Mouse (Mus musculus) liver, embryonic 14.5 days (tissue): ENCODE results near the gene Ap1g1. TPM values are rescaled to one million over a fixed set of nuclear protein-coding genes. Genes with fewer than 3 reads are reported as not detected.
"Not testable (repeated sequence)": the region's sequence is repeated elsewhere in the genome, so short reads cannot be mapped to it uniquely, and the experiment has no call there.

Experiments
- ATAC-seq: fragments of 200-750 bp; cut with Nextera tagmentation; 2 replicates; pipeline ENCODE4 v1.8.0; 2017; ENCODE audit warnings: moderate number of reproducible peaks, mild to moderate bottlenecking, moderate library complexity; ENCODE audit not compliant: insufficient read depth
- DNase-seq, 3 experiments: peaks; one replicate each; pipeline ENCODE4 v3.0.0-alpha.2; 2012 to 2013; ENCODE audit warnings: low read depth in 3 of 3, low spot score in 3 of 3
- H3K27ac ChIP-seq: fragments of 300-500 bp; sonication (generic); 2 replicates; pipeline ENCODE4 v1.5.1; 2014; ENCODE audit warnings: moderate library complexity, mild to moderate bottlenecking, control low read depth, inconsistent platforms
- H3K27me3 ChIP-seq: fragments of 300-500 bp; sonication (generic); 2 replicates; pipeline ENCODE4 v1.6.1; 2014; ENCODE audit warnings: mild to moderate bottlenecking, low read length, moderate library complexity; ENCODE audit not compliant: control insufficient read depth, insufficient read depth
- H3K36me3 ChIP-seq: fragments of 300-500 bp; sonication (generic); replicated peaks from 2 replicates; pipeline ENCODE4 v1.6.1; 2014; ENCODE audit warnings: low read depth; ENCODE audit not compliant: control insufficient read depth, insufficient read depth
- H3K4me1 ChIP-seq, 2 experiments: fragments of 200-500 bp in 1 of 2; fragments of 300-500 bp in 1 of 2; sonication (generic) in 1 of 2; replicated peaks; 2 replicates each; pipeline ENCODE4 v1.6.1; 2012 to 2014; ENCODE audit warnings: antibody characterized with exemption in 1 of 2, inconsistent platforms in 1 of 2, low read length in 1 of 2; ENCODE audit not compliant: control insufficient read depth in 2 of 2, insufficient read depth in 2 of 2
- H3K4me2 ChIP-seq: fragments of 300-500 bp; sonication (generic); 2 replicates; pipeline ENCODE4 v1.6.1; 2014; ENCODE audit warnings: low read depth, mild to moderate bottlenecking, control low read depth, moderate library complexity
- H3K4me3 ChIP-seq, 2 experiments: fragments of 200-500 bp in 1 of 2; fragments of 300-500 bp in 1 of 2; sonication (generic) in 1 of 2; 2 replicates each; pipeline ENCODE4 v1.5.1; 2012 to 2014; ENCODE audit warnings: low read depth in 2 of 2, low read length in 2 of 2, mild to moderate bottlenecking in 2 of 2, control low read depth in 1 of 2, inconsistent platforms in 1 of 2, moderate library complexity in 1 of 2; ENCODE audit not compliant: insufficient read depth in 1 of 2
- H3K9ac ChIP-seq: fragments of 300-500 bp; sonication (generic); replicated peaks from 2 replicates; pipeline ENCODE4 v1.6.1; 2014; ENCODE audit warnings: mild to moderate bottlenecking, control low read depth, moderate library complexity
- H3K9me3 ChIP-seq: fragments of 300-500 bp; sonication (generic); 2 replicates; pipeline ENCODE4 v1.6.1; 2016; ENCODE audit warnings: low read length, mixed read lengths; ENCODE audit not compliant: control insufficient read depth
- CTCF ChIP-seq: IDR thresholded peaks from 2 replicates; pipeline ENCODE4 v1.5.1; 2016; ENCODE audit warnings: antibody characterized with exemption, low read depth, control low read depth
- EP300 ChIP-seq: IDR thresholded peaks from 2 replicates; pipeline ENCODE4 v1.6.1; 2016; ENCODE audit warnings: antibody characterized with exemption, low read depth
- WGBS: fragments of 180-500 bp; shearing (Covaris S2); extraction: QIAGEN DNeasy Blood & Tissue Kit; methylation state at CpG from one replicate; pipeline ENCODE4 v1.1.7; 2014; ENCODE audit not compliant: insufficient replicate concordance; 5-methylcytosine and 5-hydroxymethylcytosine counted together
- polyA plus RNA-seq, 2 experiments: library from polyadenylated mRNA; depleted of rRNA in 1 of 2; stranded (reverse) in 1 of 2; unstranded in 1 of 2; fragments of >200 nt; fragmentation: Nextera tagmentation in 1 of 2; extraction: Ambion mirVana in 1 of 2; gene quantifications; 2 replicates each; pipeline versions ENCODE4 v1.2.1 to v1.2.3; 2012 to 2014

Gene Ap1g1
- polyA plus RNA-seq, 2 experiments = 10.0 to 13.8 TPM

DNA sequence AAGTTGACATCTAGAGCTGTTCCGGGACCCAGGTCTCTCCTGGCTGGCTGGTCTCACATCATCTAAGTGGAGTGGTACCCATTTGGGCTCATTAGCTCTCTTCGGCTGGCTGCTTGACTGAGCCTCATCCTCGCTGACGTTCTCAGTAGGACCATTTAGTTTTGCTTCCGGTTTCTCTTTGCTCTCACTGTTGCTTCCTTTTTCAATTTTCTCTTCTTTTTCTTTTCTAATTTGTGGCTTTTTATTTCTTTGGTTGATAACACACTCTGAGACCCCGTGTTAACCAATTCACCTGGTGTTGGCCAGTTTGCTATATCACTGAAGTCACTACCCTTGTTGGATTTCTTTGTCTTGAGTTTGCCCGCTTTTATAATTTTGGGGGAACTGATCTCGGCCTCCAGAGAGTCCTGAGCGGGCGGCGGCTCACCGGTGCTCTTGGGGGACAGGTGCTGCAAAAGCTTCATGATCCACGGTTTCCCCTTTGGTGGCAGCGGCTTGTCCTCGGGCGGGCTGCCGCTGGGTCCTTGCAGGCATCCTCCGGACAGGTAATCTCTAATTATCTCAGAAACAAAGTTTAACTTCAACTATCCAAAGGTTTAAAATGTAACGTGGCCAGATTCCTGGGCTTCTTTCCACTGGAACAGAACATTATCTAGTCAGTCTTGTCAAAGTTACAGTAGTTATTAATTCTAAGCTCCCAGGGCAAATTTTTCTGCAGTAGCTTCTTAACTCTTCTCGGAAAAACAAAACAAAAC, 26.4 kb upstream of the Ap1g1 start:
- Histone ChIP-seq H3K27ac (no peak overlapping the region), H3K27me3 (no peaks in the 10 kb centered on the region), H3K4me2 (no peak overlapping the region), H3K4me3 (no peak overlapping the region), H3K36me3 (no peaks in the 10 kb centered on the region), H3K9ac (no peak overlapping the region), H3K4me1 (no peaks in the 10 kb centered on the region), H3K9me3 (no peaks in the 10 kb centered on the region)
- TF ChIP-seq CTCF (no peak), EP300 (no peak)
- no peak for DNase-seq
- 72% methylated on average over 20 of the region's 20 CpGs for whole genome bisulfite sequencing
- ATAC-seq = no peak

- Histone ChIP-seq H3K4me3 (no peak overlapping the region), H3K36me3 (no peaks in the 10 kb centered on the region), H3K27ac (no peak overlapping the region), H3K4me2 (no peak overlapping the region), H3K4me1 (no peaks in the 10 kb centered on the region), H3K9ac (no peak overlapping the region), H3K27me3 (no peaks in the 10 kb centered on the region), H3K9me3 (no peaks in the 10 kb centered on the region)
- TF ChIP-seq CTCF (no peak), EP300 (no peak)
- no peak for DNase-seq
- WGBS = 72% methylated on average over 8 of the region's 8 CpGs
- no peak for ATAC-seq
Measured at GRCm38 (mm10) chr8:109754696-109755095, 23.7 kb upstream of the Ap1g1 start.

- H3K4me1 ChIP-seq, H3K36me3 ChIP-seq, H3K4me2 ChIP-seq, DNase-seq, H3K4me3 ChIP-seq, H3K27ac ChIP-seq, H3K9me3 ChIP-seq, H3K9ac ChIP-seq, H3K27me3 ChIP-seq, ATAC-seq: not testable (repeated sequence)
- 51% methylated on average over 4 of the region's 4 CpGs for WGBS
Measured at GRCm38 (mm10) chr8:109755554-109755953, 22.8 kb upstream of the Ap1g1 start.

- Histone ChIP-seq H3K4me2 (no peak overlapping the region), H3K9ac (no peak overlapping the region), H3K4me1 (no peaks in the 10 kb centered on the region), H3K27ac (no peak overlapping the region), H3K9me3 (no peaks in the 10 kb centered on the region), H3K27me3 (no peaks in the 10 kb centered on the region), H3K36me3 (no peaks in the 10 kb centered on the region), H3K4me3 (no peak overlapping the region)
- TF ChIP-seq EP300 (no peak), CTCF (no peak)
- ATAC-seq (no peak), DNase-seq (no peak)
- WGBS = 59% methylated on average over 3 of the region's 3 CpGs
Measured at GRCm38 (mm10) chr8:109756849-109757248, 21.5 kb upstream of the Ap1g1 start.

DNA sequence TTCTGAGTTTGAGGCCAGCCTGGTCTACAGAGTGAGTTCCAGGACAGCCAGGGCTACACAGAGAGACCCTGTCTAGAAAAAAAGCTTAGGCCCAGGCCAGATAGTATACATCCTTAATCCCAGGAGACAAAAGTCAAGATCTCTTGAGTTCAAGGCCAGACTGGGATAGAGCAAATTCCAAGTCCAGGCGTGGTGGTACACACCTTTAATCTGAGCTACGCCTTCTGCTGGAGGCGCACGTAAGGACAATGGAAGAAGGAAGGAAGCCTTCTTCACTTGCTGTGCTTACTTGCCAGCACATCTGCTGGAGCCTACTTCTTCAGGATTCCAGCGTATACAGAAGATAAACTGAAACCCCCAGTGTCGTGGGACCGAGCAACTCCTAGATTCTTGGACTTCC, 18.9 kb upstream of the Ap1g1 start:
- DNase-seq = no peak
- no peak overlapping the region for H3K27ac ChIP-seq
- TF ChIP-seq CTCF = no peak
- no peak for TF ChIP-seq EP300
- H3K4me3 ChIP-seq = no peak overlapping the region
- H3K4me2 ChIP-seq = no peak overlapping the region
- no peaks in the 10 kb centered on the region for H3K4me1 ChIP-seq
- no peaks in the 10 kb centered on the region for H3K27me3 ChIP-seq
- ATAC-seq = no peak
- WGBS = 75% methylated on average over 7 of the region's 7 CpGs
- H3K9me3 ChIP-seq = peaks cover 2% of the 10 kb centered on the region; the same call in 1 of the 2 replicates
- no peaks in the 10 kb centered on the region for H3K36me3 ChIP-seq
- H3K9ac ChIP-seq = no peak overlapping the region
